Mouse (Mus musculus) myocyte (in vitro differentiated cells): Measurements from ENCODE around the gene Dnajc1. TPM values are rescaled to one million over a fixed set of nuclear protein-coding genes. Genes with fewer than 3 reads are reported as not detected.

Source experiments
- H3K27me3 ChIP-seq: one replicate; pipeline ENCODE4 v1.6.1; 2011; ENCODE audit not compliant: control insufficient read depth, insufficient read depth, insufficient read length
- H3K36me3 ChIP-seq: one replicate; pipeline ENCODE4 v1.6.1; 2011; ENCODE audit not compliant: control insufficient read depth, insufficient read depth
- H3K4me2 ChIP-seq: one replicate; pipeline ENCODE4 v1.6.1; 2011; ENCODE audit warnings: low read depth, control low read depth
- H3K4me3 ChIP-seq: one replicate; pipeline ENCODE4 v1.5.1; 2011; ENCODE audit warnings: mild to moderate bottlenecking, control low read depth, moderate library complexity
- H3K79me2 ChIP-seq: one replicate; pipeline ENCODE4 v1.6.1; 2011; ENCODE audit not compliant: control insufficient read depth, insufficient read depth
- H3ac ChIP-seq: one replicate; pipeline ENCODE4 v1.6.1; 2011; ENCODE audit not compliant: control insufficient read depth, insufficient read length
- CEBPB ChIP-seq: IDR thresholded peaks from 2 replicates; pipeline ENCODE4 v1.6.1; 2011; ENCODE audit warnings: mild to moderate bottlenecking, moderate library complexity; ENCODE audit not compliant: poor library complexity, insufficient read depth, severe bottlenecking
- E2F4 ChIP-seq: IDR thresholded peaks from one replicate; pipeline ENCODE4 v1.6.1; 2011; ENCODE audit warnings: mild to moderate bottlenecking, control low read depth, moderate library complexity; ENCODE audit not compliant: insufficient read depth
- MAX ChIP-seq: IDR thresholded peaks from one replicate; pipeline ENCODE4 v1.6.1; 2011; ENCODE audit warnings: low read depth, mild to moderate bottlenecking, control low read depth
- MYOD1 ChIP-seq, 3 experiments: IDR thresholded peaks; one replicate each; pipeline ENCODE4 v1.6.1; 2011; ENCODE audit warnings: control low read depth in 2 of 3, low read depth in 2 of 3, mild to moderate bottlenecking in 2 of 3, moderate library complexity in 1 of 3; ENCODE audit not compliant: insufficient read length in 2 of 3, control insufficient read depth in 1 of 3
- MYOG ChIP-seq, 3 experiments: IDR thresholded peaks; one replicate each; pipeline ENCODE4 v1.6.1; 2011; ENCODE audit warnings: control low read depth in 2 of 3, low read depth in 2 of 3, mild to moderate bottlenecking in 2 of 3; ENCODE audit not compliant: insufficient read length in 2 of 3, control insufficient read depth in 1 of 3, insufficient read depth in 1 of 3
- POLR2A ChIP-seq: IDR thresholded peaks from one replicate; pipeline ENCODE4 v1.6.1; 2011; ENCODE audit warnings: low read depth, mild to moderate bottlenecking, control low read depth, moderate library complexity; ENCODE audit not compliant: insufficient read length
- POLR2AphosphoS2 ChIP-seq: IDR thresholded peaks from one replicate; pipeline ENCODE4 v1.6.1; 2011; ENCODE audit warnings: low read depth, control low read depth; ENCODE audit not compliant: insufficient read length
- REST ChIP-seq: IDR thresholded peaks from one replicate; pipeline ENCODE4 v1.6.1; 2011; ENCODE audit warnings: mild to moderate bottlenecking, control low read depth, moderate library complexity; ENCODE audit not compliant: insufficient read depth, insufficient read length
- SRF ChIP-seq: IDR thresholded peaks from one replicate; pipeline ENCODE4 v1.6.1; 2011; ENCODE audit warnings: low read depth; ENCODE audit not compliant: control insufficient read depth, insufficient read length
- TCF12 ChIP-seq: IDR thresholded peaks from one replicate; pipeline ENCODE4 v1.6.1; 2011; ENCODE audit warnings: mild to moderate bottlenecking, control low read depth; ENCODE audit not compliant: poor library complexity, insufficient read depth, severe bottlenecking
- TCF3 ChIP-seq: IDR thresholded peaks from one replicate; pipeline ENCODE4 v1.6.1; 2011; ENCODE audit warnings: low read depth, control low read depth; ENCODE audit not compliant: insufficient read length
- USF1 ChIP-seq: IDR thresholded peaks from one replicate; pipeline ENCODE4 v1.6.1; 2011; ENCODE audit warnings: low read depth, mild to moderate bottlenecking, control low read depth, moderate library complexity
- polyA plus RNA-seq: library from polyadenylated mRNA; unstranded; fragments of >200 nt; fragmentation: generic; extraction: Trizol; gene quantifications from one replicate; pipeline ENCODE4 v1.2.1, GENCODE M21; 2012; ENCODE audit warnings: missing spikeins

Dnajc1 gene
- polyA plus RNA-seq, 1 experiment, result 9.3 TPM

- no peak overlapping the region for H3K4me3 ChIP-seq
- H3K79me2 ChIP-seq, result no peaks in the 10 kb centered on the region
- peaks cover 11% of the 10 kb centered on the region for H3K36me3 ChIP-seq
- H3K27me3 ChIP-seq, result no peaks in the 10 kb centered on the region
- H3ac ChIP-seq, result no peak overlapping the region
- TF ChIP-seq TCF3 (no peak), MYOD1 (IDR thresholded peaks at IDR 0.05; ENCODE audit: control insufficient read depth in 1 of 3, insufficient read length in 2 of 3, low read depth in 2 of 3) (no peak), POLR2AphosphoS2 (no peak), CEBPB (no peak), POLR2A (no peak), USF1 (no peak), E2F4 (no peak), TCF12 (no peak), SRF (no peak), MAX (no peak), MYOG (IDR thresholded peaks at IDR 0.05; ENCODE audit: control insufficient read depth in 1 of 3, insufficient read depth in 1 of 3, insufficient read length in 2 of 3, low read depth in 2 of 3) (no peak), REST (no peak)
- no peak overlapping the region for H3K4me2 ChIP-seq
Measured at GRCm38 (mm10) chr2:18176235-18176634, 216.4 kb downstream of the Dnajc1 start.

- TF ChIP-seq REST (no peak), SRF (no peak), MAX (no peak), E2F4 (no peak), POLR2A (no peak), MYOD1 (IDR thresholded peaks at IDR 0.05; ENCODE audit: control insufficient read depth in 1 of 3, insufficient read length in 2 of 3, low read depth in 2 of 3) (no peak), POLR2AphosphoS2 (no peak), TCF12 (no peak), TCF3 (no peak), USF1 (no peak), MYOG (IDR thresholded peaks at IDR 0.05; ENCODE audit: control insufficient read depth in 1 of 3, insufficient read depth in 1 of 3, insufficient read length in 2 of 3, low read depth in 2 of 3) (no peak), CEBPB (no peak)
- Histone ChIP-seq H3K4me2 (no peak overlapping the region), H3K36me3 (peaks cover 7% of the 10 kb centered on the region)
Measured at GRCm38 (mm10) chr2:18175234-18175633, 217.4 kb downstream of the Dnajc1 start.

GRCm38 (mm10) chr2:18169174-18169948, 223.3 kb downstream of the Dnajc1 start:
- TF ChIP-seq CEBPB, result no peak
- H3ac ChIP-seq, result no peak overlapping the region
- H3K79me2 ChIP-seq, result no peaks in the 10 kb centered on the region
- no peak overlapping the region for H3K4me2 ChIP-seq
- H3K36me3 ChIP-seq, result peaks cover 15% of the 10 kb centered on the region
- H3K4me3 ChIP-seq, result no peak overlapping the region
- no peaks in the 10 kb centered on the region for H3K27me3 ChIP-seq

More at GRCm38 (mm10) chr2:18175234-18175633, 217.4 kb downstream of the Dnajc1 start:
- Histone ChIP-seq H3K27me3 (no peaks in the 10 kb centered on the region), H3K79me2 (no peaks in the 10 kb centered on the region), H3K4me3 (no peak overlapping the region), H3ac (no peak overlapping the region)

GRCm38 (mm10) chr2:18165511-18165910, 227.1 kb downstream of the Dnajc1 start:
- no peak overlapping the region for H3ac ChIP-seq

GRCm38 (mm10) chr2:18160992-18161391, 231.6 kb downstream of the Dnajc1 start:
- H3K4me2 ChIP-seq, result no peak overlapping the region
- H3K79me2 ChIP-seq, result peaks cover 5% of the 10 kb centered on the region
- H3K36me3 ChIP-seq, result peaks cover 27% of the 10 kb centered on the region
- no peaks in the 10 kb centered on the region for H3K27me3 ChIP-seq
- no peak overlapping the region for H3K4me3 ChIP-seq
- TF ChIP-seq MYOG (IDR thresholded peaks at IDR 0.05; ENCODE audit: control insufficient read depth in 1 of 3, insufficient read depth in 1 of 3, insufficient read length in 2 of 3, low read depth in 2 of 3), result no peak
- TF ChIP-seq SRF, result no peak
- TF ChIP-seq E2F4, result no peak
- TF ChIP-seq USF1, result no peak
- no peak for TF ChIP-seq MAX
- TF ChIP-seq POLR2AphosphoS2, result no peak
- no peak for TF ChIP-seq REST
- no peak for TF ChIP-seq TCF12
- no peak for TF ChIP-seq POLR2A
- TF ChIP-seq CEBPB, result no peak
- TF ChIP-seq TCF3, result no peak
- no peak for TF ChIP-seq MYOD1 (IDR thresholded peaks at IDR 0.05; ENCODE audit: control insufficient read depth in 1 of 3, insufficient read length in 2 of 3, low read depth in 2 of 3)
- H3ac ChIP-seq, result no peak overlapping the region

More at GRCm38 (mm10) chr2:18165511-18165910, 227.1 kb downstream of the Dnajc1 start:
- H3K27me3 ChIP-seq, result no peaks in the 10 kb centered on the region
- peaks cover 32% of the 10 kb centered on the region for H3K36me3 ChIP-seq
- H3K79me2 ChIP-seq, result no peaks in the 10 kb centered on the region
- H3K4me2 ChIP-seq, result no peak overlapping the region
- TF ChIP-seq MYOG (IDR thresholded peaks at IDR 0.05; ENCODE audit: control insufficient read depth in 1 of 3, insufficient read depth in 1 of 3, insufficient read length in 2 of 3, low read depth in 2 of 3), result no peak
- TF ChIP-seq TCF3, result no peak
- no peak for TF ChIP-seq POLR2AphosphoS2
- no peak for TF ChIP-seq REST
- TF ChIP-seq TCF12, result no peak
- no peak for TF ChIP-seq E2F4
- no peak for TF ChIP-seq MAX
- TF ChIP-seq CEBPB, result no peak
- no peak for TF ChIP-seq MYOD1 (IDR thresholded peaks at IDR 0.05; ENCODE audit: control insufficient read depth in 1 of 3, insufficient read length in 2 of 3, low read depth in 2 of 3)
- no peak for TF ChIP-seq SRF
- no peak for TF ChIP-seq POLR2A
- TF ChIP-seq USF1, result no peak
- H3K4me3 ChIP-seq, result no peak overlapping the region
